Mouse (Mus musculus): ENCODE data around the gene Egf. TPM values are rescaled to one million over a fixed set of nuclear protein-coding genes. Genes with fewer than 3 reads are reported as not detected.
A peak's percentile ranks its signal among the peaks of the same experiment; 100 is the strongest.

The Egf gene
- polyA plus RNA-seq, 1 experiment: 3.5 TPM

DNA sequence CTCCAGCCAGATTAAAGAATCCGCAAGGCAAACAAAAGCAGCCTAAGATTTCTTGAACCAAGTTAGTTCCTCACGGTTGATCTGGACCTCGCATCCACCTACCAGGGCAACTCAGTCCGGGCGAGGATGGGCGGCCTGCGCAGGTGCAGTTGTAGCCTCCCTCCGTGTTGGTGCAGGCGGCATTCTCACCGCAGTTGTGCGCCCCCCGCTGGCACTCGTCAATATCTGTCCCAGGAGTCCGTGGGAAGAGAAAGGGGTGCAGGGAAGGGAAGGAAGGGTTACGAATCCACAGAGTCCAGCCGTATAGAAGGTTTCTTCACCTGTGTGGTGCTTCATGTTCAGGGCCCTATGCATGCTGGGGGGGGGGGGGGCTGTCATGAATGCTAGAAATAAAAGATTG, 62.3 kb downstream of the Egf start:
- TF ChIP-seq CTCF (IDR thresholded peaks at IDR 0.05; ENCODE audit: extremely low read depth, insufficient read depth, low read length): no peak
- no peak for TF ChIP-seq POLR2A (IDR thresholded peaks at IDR 0.05; ENCODE audit: extremely low read depth, insufficient read depth, low read length)
- H3K27ac ChIP-seq (ENCODE audit: insufficient read depth, low read length): no peak overlapping the region
- H3K4me1 ChIP-seq (ENCODE audit: control insufficient read depth, insufficient read depth, low read length): no peaks in the 10 kb centered on the region
- no peak overlapping the region for H3K4me3 ChIP-seq (ENCODE audit: insufficient read depth, low read length)

- TF ChIP-seq POLR2A (IDR thresholded peaks at IDR 0.05; ENCODE audit: extremely low read depth, insufficient read depth, low read length): no peak
- no peak for TF ChIP-seq CTCF (IDR thresholded peaks at IDR 0.05; ENCODE audit: extremely low read depth, insufficient read depth, low read length)
- Histone ChIP-seq H3K4me1 (ENCODE audit: control insufficient read depth, insufficient read depth, low read length) (no peaks in the 10 kb centered on the region), H3K27ac (ENCODE audit: insufficient read depth, low read length) (no peak overlapping the region), H3K4me3 (ENCODE audit: insufficient read depth, low read length) (no peak overlapping the region)
These were observed 67.7 kb downstream of the Egf start for GRCm38 (mm10) chr3:129687429-129687828.

GRCm38 (mm10) chr3:129686698-129687333, 68.3 kb downstream of the Egf start:
- Histone ChIP-seq H3K27ac (ENCODE audit: insufficient read depth, low read length) (no peak overlapping the region), H3K4me1 (ENCODE audit: control insufficient read depth, insufficient read depth, low read length) (no peaks in the 10 kb centered on the region), H3K4me3 (ENCODE audit: insufficient read depth, low read length) (no peak overlapping the region)
- TF ChIP-seq CTCF (IDR thresholded peaks at IDR 0.05; ENCODE audit: extremely low read depth, insufficient read depth, low read length): peak; percentile 51
- no peak for TF ChIP-seq POLR2A (IDR thresholded peaks at IDR 0.05; ENCODE audit: extremely low read depth, insufficient read depth, low read length)

DNA sequence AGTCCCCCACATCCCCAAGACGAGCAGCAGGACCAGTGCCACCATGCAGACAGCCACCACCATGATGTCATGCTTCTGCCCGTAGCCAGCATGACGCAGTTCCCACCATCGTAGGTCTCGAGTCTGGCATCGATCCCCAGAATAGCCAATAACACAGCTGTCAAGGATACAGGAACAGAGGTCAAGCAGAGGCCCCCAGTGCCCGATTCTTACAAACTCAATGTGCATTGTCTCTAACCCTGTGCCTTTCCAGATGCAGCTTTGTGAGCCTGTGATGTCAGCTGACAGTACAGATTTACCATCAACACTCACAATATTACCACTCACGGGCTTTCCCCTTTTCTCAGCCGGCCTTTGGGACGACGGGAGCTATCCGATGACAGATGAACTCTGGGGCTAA, 68.9 kb downstream of the Egf start:
- Histone ChIP-seq H3K4me1 (ENCODE audit: control insufficient read depth, insufficient read depth, low read length) (no peaks in the 10 kb centered on the region), H3K4me3 (ENCODE audit: insufficient read depth, low read length) (no peak overlapping the region), H3K27ac (ENCODE audit: insufficient read depth, low read length) (no peak overlapping the region)
- no peak for TF ChIP-seq CTCF (IDR thresholded peaks at IDR 0.05; ENCODE audit: extremely low read depth, insufficient read depth, low read length)
- TF ChIP-seq POLR2A (IDR thresholded peaks at IDR 0.05; ENCODE audit: extremely low read depth, insufficient read depth, low read length): no peak

- Histone ChIP-seq H3K4me1 (ENCODE audit: control insufficient read depth, insufficient read depth, low read length) (no peaks in the 10 kb centered on the region), H3K4me3 (ENCODE audit: insufficient read depth, low read length) (no peak overlapping the region), H3K27ac (ENCODE audit: insufficient read depth, low read length) (no peak overlapping the region)
- TF ChIP-seq POLR2A (IDR thresholded peaks at IDR 0.05; ENCODE audit: extremely low read depth, insufficient read depth, low read length) (no peak), CTCF (IDR thresholded peaks at IDR 0.05; ENCODE audit: extremely low read depth, insufficient read depth, low read length) (0 out of 2 replicates have a peak, but pooled peaks have one; percentile 17)
These were observed 71.9 kb downstream of the Egf start for GRCm38 (mm10) chr3:129683060-129683679.

DNA sequence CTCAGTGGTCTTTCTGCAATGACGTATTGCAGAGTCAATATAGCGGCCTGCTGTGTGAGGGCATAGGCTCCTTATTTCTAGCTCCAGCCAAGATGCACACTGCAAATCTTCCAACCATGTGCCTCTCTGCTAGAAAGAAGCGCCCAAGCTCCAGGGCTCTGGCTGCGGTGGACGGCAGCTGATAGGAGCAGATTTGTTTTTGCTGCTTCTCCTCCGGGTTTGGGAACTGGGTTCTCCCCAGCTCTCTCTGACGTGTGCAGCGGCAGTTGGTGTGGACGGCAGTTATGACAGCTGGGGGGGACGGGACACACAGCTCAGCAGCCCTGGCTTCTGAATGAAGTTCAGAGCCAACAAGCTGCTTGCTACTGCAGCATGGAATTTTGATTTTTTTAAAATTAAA, 72.7 kb downstream of the Egf start:
- H3K4me3 ChIP-seq (ENCODE audit: insufficient read depth, low read length): no peak overlapping the region
- TF ChIP-seq CTCF (IDR thresholded peaks at IDR 0.05; ENCODE audit: extremely low read depth, insufficient read depth, low read length): no peak
- no peak for TF ChIP-seq POLR2A (IDR thresholded peaks at IDR 0.05; ENCODE audit: extremely low read depth, insufficient read depth, low read length)
- no peak overlapping the region for H3K27ac ChIP-seq (ENCODE audit: insufficient read depth, low read length)
- H3K4me1 ChIP-seq (ENCODE audit: control insufficient read depth, insufficient read depth, low read length): no peaks in the 10 kb centered on the region

DNA sequence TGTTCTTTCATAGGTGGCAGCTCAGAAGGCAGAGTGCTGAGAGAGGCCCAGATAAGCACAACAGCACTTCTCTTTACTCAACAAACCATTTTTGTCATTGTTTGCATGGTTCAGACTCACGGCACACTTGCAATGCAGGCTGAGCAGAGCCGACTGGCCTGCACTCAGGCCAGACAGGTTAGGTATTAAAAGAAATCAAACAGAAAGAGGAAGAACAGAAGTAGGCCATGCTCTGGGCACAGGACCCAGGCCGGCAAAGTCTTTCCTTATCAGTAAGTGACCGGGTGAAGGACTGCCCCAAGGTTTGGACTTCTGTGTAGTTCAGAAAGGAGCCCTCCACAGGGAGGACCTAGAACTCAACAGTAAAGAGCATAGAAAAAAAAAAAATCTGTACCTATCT, 73.3 kb downstream of the Egf start:
- TF ChIP-seq CTCF (IDR thresholded peaks at IDR 0.05; ENCODE audit: extremely low read depth, insufficient read depth, low read length) (no peak), POLR2A (IDR thresholded peaks at IDR 0.05; ENCODE audit: extremely low read depth, insufficient read depth, low read length) (no peak)
- Histone ChIP-seq H3K27ac (ENCODE audit: insufficient read depth, low read length) (no peak overlapping the region), H3K4me1 (ENCODE audit: control insufficient read depth, insufficient read depth, low read length) (no peaks in the 10 kb centered on the region), H3K4me3 (ENCODE audit: insufficient read depth, low read length) (no peak overlapping the region)

- no peaks in the 10 kb centered on the region for H3K4me1 ChIP-seq (ENCODE audit: control insufficient read depth, insufficient read depth, low read length)
- no peak overlapping the region for H3K4me3 ChIP-seq (ENCODE audit: insufficient read depth, low read length)
- no peak for TF ChIP-seq POLR2A (IDR thresholded peaks at IDR 0.05; ENCODE audit: extremely low read depth, insufficient read depth, low read length)
- TF ChIP-seq CTCF (IDR thresholded peaks at IDR 0.05; ENCODE audit: extremely low read depth, insufficient read depth, low read length): peak; percentile 42; the same call in 1 of the 2 replicates
- H3K27ac ChIP-seq (ENCODE audit: insufficient read depth, low read length): no peak overlapping the region
These were observed 74.9 kb downstream of the Egf start for GRCm38 (mm10) chr3:129680258-129680657.

- TF ChIP-seq POLR2A (IDR thresholded peaks at IDR 0.05; ENCODE audit: extremely low read depth, insufficient read depth, low read length): no peak
- no peak for TF ChIP-seq CTCF (IDR thresholded peaks at IDR 0.05; ENCODE audit: extremely low read depth, insufficient read depth, low read length)
- Histone ChIP-seq H3K27ac (ENCODE audit: insufficient read depth, low read length) (no peak overlapping the region), H3K4me3 (ENCODE audit: insufficient read depth, low read length) (no peak overlapping the region), H3K4me1 (ENCODE audit: control insufficient read depth, insufficient read depth, low read length) (no peaks in the 10 kb centered on the region)
These were observed 79.2 kb downstream of the Egf start for GRCm38 (mm10) chr3:129675923-129676322.

DNA sequence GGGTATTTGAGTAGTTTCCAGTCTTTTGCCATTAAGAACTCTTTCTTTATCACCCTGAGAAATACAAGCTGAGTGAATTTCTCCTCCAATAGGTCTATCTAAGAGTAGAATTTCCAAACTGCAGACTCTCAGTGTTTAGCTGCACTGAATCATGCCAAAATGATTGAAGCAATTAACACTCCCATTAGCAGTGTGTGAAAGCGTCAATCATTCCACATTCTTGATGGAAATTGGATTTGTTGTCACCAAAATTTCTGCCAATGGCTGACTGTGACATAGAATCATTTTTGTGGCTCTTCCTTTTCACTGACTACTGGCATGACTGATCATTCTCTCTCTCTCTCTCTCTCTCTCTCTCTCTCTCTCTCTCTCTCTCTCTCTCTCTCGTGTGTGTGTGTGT, 91.2 kb downstream of the Egf start:
- no peak overlapping the region for H3K4me3 ChIP-seq (ENCODE audit: insufficient read depth, low read length)
- no peaks in the 10 kb centered on the region for H3K4me1 ChIP-seq (ENCODE audit: control insufficient read depth, insufficient read depth, low read length)
- no peak for TF ChIP-seq POLR2A (IDR thresholded peaks at IDR 0.05; ENCODE audit: extremely low read depth, insufficient read depth, low read length)
- no peak for TF ChIP-seq CTCF (IDR thresholded peaks at IDR 0.05; ENCODE audit: extremely low read depth, insufficient read depth, low read length)
- no peak overlapping the region for H3K27ac ChIP-seq (ENCODE audit: insufficient read depth, low read length)

Measured in cortical plate, adult 2 months (tissue).